Mouse (Mus musculus): ENCODE measurements around the gene Pcnx2. TPM values are rescaled to one million over a fixed set of nuclear protein-coding genes. Genes with fewer than 3 reads are reported as not detected.

Pcnx2 gene
- total and polyA plus RNA-seq, 3 experiments, result not detected

DNA sequence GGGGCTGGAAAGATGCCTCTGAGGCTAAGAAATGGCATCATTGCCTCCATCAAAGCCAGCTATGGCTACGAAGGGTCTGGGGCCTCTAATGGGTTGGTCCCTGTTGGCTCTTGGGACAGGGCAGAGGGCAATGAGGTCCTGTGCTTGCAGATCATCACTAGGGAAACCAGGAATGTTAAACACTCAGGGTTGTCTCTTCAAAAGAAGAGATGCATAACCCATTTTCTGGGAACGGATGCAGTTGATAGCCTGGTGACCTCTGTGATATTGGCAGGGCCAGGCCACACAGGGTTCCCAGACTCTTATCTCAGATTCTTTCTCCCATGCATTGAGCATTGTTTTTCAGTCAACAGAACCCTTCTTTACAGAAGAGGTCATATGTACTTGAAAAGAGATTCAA, 125.8 kb downstream of the Pcnx2 start:
- H3K4me1 ChIP-seq (ENCODE audit: control insufficient read depth in 1 of 2, insufficient read depth in 2 of 2), result no peaks in the 10 kb centered on the region
- in situ Hi-C loops (cut with MboI; ENCODE audit: low pct_ligation_motif_present, low pct_unique_long_range_greater_than_20kb, low sequenced_read_pairs), result no loop called here

DNA sequence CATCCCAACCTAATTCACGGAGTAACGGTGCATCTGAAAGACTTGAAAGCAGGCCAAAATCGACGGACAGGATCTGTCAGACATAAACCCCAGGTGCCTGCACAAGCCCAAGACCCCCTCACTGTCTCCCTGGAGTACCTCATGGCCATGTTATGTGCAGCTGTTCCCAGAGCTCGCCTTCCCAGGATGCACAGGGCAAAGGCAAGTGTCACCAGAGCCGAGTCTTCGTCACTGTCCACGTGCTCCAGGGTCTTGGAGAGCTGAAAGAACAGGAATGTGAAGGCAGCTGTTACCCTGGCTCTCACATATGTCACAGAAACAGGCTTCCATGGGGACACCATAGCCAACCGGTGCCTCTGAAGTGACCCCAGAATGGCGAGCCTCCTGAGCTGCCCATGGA, 130.0 kb downstream of the Pcnx2 start:
- TF ChIP-seq USF2 (conservative IDR thresholded peaks at IDR 0.05; ENCODE audit: low read depth, low read length) (no peak), HCFC1 (IDR thresholded peaks at IDR 0.05; ENCODE audit: low read depth, low read length) (no peak), EP300 (IDR thresholded peaks at IDR 0.05; ENCODE audit: low read length) (no peak), E2F4 (IDR thresholded peaks at IDR 0.05; ENCODE audit: insufficient replicate concordance, low read depth, low read length) (no peak), PAX5 (IDR thresholded peaks at IDR 0.05; ENCODE audit: low read length) (no peak), JUN (IDR thresholded peaks at IDR 0.05; ENCODE audit: insufficient read depth, low read depth, low read length) (no peak), ETS1 (conservative IDR thresholded peaks at IDR 0.05; ENCODE audit: low read depth, low read length) (no peak), BHLHE40 (IDR thresholded peaks at IDR 0.05; ENCODE audit: low read depth, low read length) (no peak), CTCF (conservative IDR thresholded peaks at IDR 0.05 in 1 of 2, IDR thresholded peaks at IDR 0.05 in 1 of 2; ENCODE audit: low read depth in 2 of 2, low read length in 2 of 2) (no peak), JUND (conservative IDR thresholded peaks at IDR 0.05; ENCODE audit: low read depth, low read length) (no peak), ZC3H11A (IDR thresholded peaks at IDR 0.05; ENCODE audit: low read depth, low read length) (no peak), SIN3A (IDR thresholded peaks at IDR 0.05; ENCODE audit: low read length) (no peak), ZKSCAN1 (IDR thresholded peaks at IDR 0.05; ENCODE audit: borderline replicate concordance, low read depth, low read length) (no peak), ELF1 (IDR thresholded peaks at IDR 0.05; ENCODE audit: low read depth, low read length) (no peak), MEF2A (IDR thresholded peaks at IDR 0.05; ENCODE audit: borderline replicate concordance, low read depth, low read length) (no peak)
- DNase-seq (ENCODE audit: extremely low read depth), result no peak
- H3K36me3 ChIP-seq (replicated peaks in 1 of 2; ENCODE audit: control insufficient read depth in 1 of 2, insufficient read depth in 1 of 2, low read length in 1 of 2), result no peaks in the 10 kb centered on the region
- in situ Hi-C loops (cut with MboI; ENCODE audit: low pct_ligation_motif_present, low pct_unique_long_range_greater_than_20kb, low sequenced_read_pairs) (no loop called here), dilution Hi-C loops (cut with MboI; ENCODE audit: extremely low pct_ligation_motif_present, extremely low pct_unique_long_range_greater_than_20kb, low sequenced_read_pairs) (no loop called here)
- H3K27me3 ChIP-seq (replicated peaks), result no peaks in the 10 kb centered on the region
- H3K9me3 ChIP-seq (replicated peaks; ENCODE audit: low read length), result no peaks in the 10 kb centered on the region
- H3K79me2 ChIP-seq (replicated peaks; ENCODE audit: control insufficient read depth, extremely low read depth, insufficient read depth, poor library complexity, severe bottlenecking), result no peaks in the 10 kb centered on the region
- H3K4me3 ChIP-seq (replicated peaks in 1 of 3; ENCODE audit: low read depth in 2 of 3, low read length in 2 of 3, poor library complexity in 1 of 3), result no peak overlapping the region
- H3K4me2 ChIP-seq (ENCODE audit: insufficient read depth, low read depth, poor library complexity, severe bottlenecking), result no peak overlapping the region
- H3K9ac ChIP-seq (ENCODE audit: insufficient read depth, low read depth), result no peak overlapping the region
- no peak overlapping the region for H3K27ac ChIP-seq (ENCODE audit: insufficient read depth, low read depth)
- H3K4me1 ChIP-seq (ENCODE audit: control insufficient read depth in 1 of 2, insufficient read depth in 2 of 2), result peaks cover 6 to 10% of the 10 kb centered on the region in 2 experiments; a peak in 3 of 4 replicates

More for the DNA sequence above, 125.8 kb downstream of the Pcnx2 start:
- TF ChIP-seq ZC3H11A (IDR thresholded peaks at IDR 0.05; ENCODE audit: low read depth, low read length), result no peak
- TF ChIP-seq TBP (conservative IDR thresholded peaks at IDR 0.05; ENCODE audit: low read depth, low read length), result no peak
- TF ChIP-seq MXI1 (IDR thresholded peaks at IDR 0.05; ENCODE audit: low read depth, low read length), result no peak
- no peak for TF ChIP-seq MAX (IDR thresholded peaks at IDR 0.05; ENCODE audit: low read length)
- no peak for TF ChIP-seq ELF1 (IDR thresholded peaks at IDR 0.05; ENCODE audit: low read depth, low read length)
- no peak for TF ChIP-seq POLR2AphosphoS2 (IDR thresholded peaks at IDR 0.05; ENCODE audit: low read depth, low read length)
- TF ChIP-seq ETS1 (conservative IDR thresholded peaks at IDR 0.05; ENCODE audit: low read depth, low read length), result no peak
- TF ChIP-seq POLR2A (IDR thresholded peaks at IDR 0.05; ENCODE audit: low read depth, low read length), result no peak
- no peak for TF ChIP-seq ZNF384 (IDR thresholded peaks at IDR 0.05; ENCODE audit: low read depth, low read length)
- no peak for TF ChIP-seq E2F4 (IDR thresholded peaks at IDR 0.05; ENCODE audit: insufficient replicate concordance, low read depth, low read length)
- TF ChIP-seq PAX5 (IDR thresholded peaks at IDR 0.05; ENCODE audit: low read length), result no peak
- H3K27me3 ChIP-seq (replicated peaks), result peaks cover 2% of the 10 kb centered on the region
- no peak overlapping the region for H3K4me3 ChIP-seq (replicated peaks in 1 of 3; ENCODE audit: low read depth in 2 of 3, low read length in 2 of 3, poor library complexity in 1 of 3)
- H3K79me2 ChIP-seq (replicated peaks; ENCODE audit: control insufficient read depth, extremely low read depth, insufficient read depth, poor library complexity, severe bottlenecking), result no peaks in the 10 kb centered on the region
- no peaks in the 10 kb centered on the region for H3K9me3 ChIP-seq (replicated peaks; ENCODE audit: low read length)
- no peak for DNase-seq (ENCODE audit: extremely low read depth)
- H3K27ac ChIP-seq (ENCODE audit: insufficient read depth, low read depth), result no peak overlapping the region
- dilution Hi-C loops (cut with MboI; ENCODE audit: extremely low pct_ligation_motif_present, extremely low pct_unique_long_range_greater_than_20kb, low sequenced_read_pairs), result no loop called here
- no peaks in the 10 kb centered on the region for H3K36me3 ChIP-seq (replicated peaks in 1 of 2; ENCODE audit: control insufficient read depth in 1 of 2, insufficient read depth in 1 of 2, low read length in 1 of 2)
- H3K4me2 ChIP-seq (ENCODE audit: insufficient read depth, low read depth, poor library complexity, severe bottlenecking), result no peak overlapping the region
- H3K9ac ChIP-seq (ENCODE audit: insufficient read depth, low read depth), result no peak overlapping the region
